Mouse (Mus musculus) ES-Bruce4 (cell line): ENCODE measurements around the gene Zc3h18.

Source experiments
- EP300 ChIP-seq: IDR thresholded peaks from 2 replicates; pipeline ENCODE4 v1.6.1; 2011; ENCODE audit warnings: low read depth, low read length; ENCODE audit not compliant: insufficient read depth
- POLR2A ChIP-seq: IDR thresholded peaks from one replicate; pipeline ENCODE4 v1.8.1; 2011; ENCODE audit warnings: low read length; ENCODE audit not compliant: insufficient read depth

DNA sequence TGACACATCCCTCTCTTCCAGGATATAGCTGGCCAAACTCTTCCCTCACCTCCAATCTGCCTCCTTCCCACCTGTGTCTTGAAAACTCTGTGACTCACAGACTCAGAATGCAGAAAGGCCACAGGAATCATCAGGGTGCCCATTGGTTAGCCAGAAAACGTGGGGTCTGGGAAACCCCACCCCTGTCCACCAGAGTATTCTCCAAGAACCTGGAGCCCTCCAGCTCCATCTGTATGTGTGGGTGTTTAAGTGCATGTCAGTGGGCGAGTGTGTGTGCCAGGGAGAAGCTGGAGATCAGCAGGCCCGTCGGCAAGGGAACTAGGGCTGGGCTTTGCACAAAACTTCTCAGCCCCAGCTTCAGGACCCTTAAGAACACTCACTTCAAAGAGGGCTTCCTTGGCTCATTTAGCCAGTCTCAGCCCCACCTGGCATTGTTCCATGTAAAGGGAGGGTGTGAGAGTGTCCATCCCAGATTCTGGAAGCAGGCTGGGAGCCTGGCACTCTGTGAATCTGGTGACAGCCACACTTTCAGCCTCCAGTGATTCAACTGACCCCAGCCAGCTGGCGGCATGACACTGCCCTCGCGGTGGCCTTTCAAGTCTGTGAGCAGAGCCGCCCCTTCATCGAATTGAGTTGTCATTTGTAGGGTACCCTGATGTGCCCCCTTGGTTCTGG lies 43.6 kb downstream of the Zc3h18 start:
- TF ChIP-seq POLR2A (no peak), EP300 (no peak)
